Mouse (Mus musculus): ENCODE measurements around the gene Ddn.

DNA sequence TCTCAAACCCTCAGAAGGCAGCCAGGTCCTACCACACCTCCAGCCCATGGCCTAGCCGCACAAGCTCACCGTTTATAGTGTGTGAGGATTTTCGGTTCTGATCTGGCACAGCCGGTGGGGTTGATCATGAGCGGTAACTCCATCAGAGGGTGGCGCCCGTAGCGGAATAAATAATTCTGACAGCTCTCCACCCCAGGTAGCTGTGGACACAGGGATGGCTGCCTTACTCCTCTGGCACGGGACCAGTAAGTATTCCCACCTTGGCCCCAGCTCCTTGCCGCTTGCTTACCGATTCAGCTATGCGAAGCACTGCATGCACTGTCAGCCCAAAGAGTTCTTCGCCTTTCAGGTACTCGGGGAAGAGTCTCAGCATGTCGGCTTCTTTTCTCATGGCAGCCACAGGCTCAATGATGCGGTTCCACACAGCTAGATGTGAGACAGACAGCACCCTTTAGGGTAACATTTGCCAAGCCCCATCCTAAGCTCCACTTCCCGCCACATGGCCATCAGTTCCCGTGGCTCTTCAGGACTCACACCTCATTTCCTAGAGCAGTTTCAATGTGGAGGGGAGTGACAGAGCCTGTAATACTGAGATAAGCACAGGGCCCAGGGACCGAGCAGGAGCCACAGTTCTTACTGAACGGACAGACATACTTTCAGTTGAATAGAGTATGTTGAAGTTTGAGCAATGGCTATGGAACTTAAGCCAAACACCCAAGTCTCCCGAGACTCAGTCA lies 27.9 kb upstream of the Ddn start:
- TF ChIP-seq CTCF (IDR thresholded peaks at IDR 0.05; ENCODE audit: borderline replicate concordance, extremely low read depth, insufficient read depth, insufficient read length): no peak
- no peak for TF ChIP-seq POLR2A (IDR thresholded peaks at IDR 0.05; ENCODE audit: borderline replicate concordance, extremely low read depth, insufficient read depth, insufficient read length, poor library complexity, severe bottlenecking)

Measured in brain, embryonic 14.5 days (tissue).